Mouse (Mus musculus): ENCODE measurements around the gene Hat1.
"Not testable (repeated sequence)": the region's sequence is repeated elsewhere in the genome, so short reads cannot be mapped to it uniquely, and the experiment has no call there.

The Hat1 gene

DNA sequence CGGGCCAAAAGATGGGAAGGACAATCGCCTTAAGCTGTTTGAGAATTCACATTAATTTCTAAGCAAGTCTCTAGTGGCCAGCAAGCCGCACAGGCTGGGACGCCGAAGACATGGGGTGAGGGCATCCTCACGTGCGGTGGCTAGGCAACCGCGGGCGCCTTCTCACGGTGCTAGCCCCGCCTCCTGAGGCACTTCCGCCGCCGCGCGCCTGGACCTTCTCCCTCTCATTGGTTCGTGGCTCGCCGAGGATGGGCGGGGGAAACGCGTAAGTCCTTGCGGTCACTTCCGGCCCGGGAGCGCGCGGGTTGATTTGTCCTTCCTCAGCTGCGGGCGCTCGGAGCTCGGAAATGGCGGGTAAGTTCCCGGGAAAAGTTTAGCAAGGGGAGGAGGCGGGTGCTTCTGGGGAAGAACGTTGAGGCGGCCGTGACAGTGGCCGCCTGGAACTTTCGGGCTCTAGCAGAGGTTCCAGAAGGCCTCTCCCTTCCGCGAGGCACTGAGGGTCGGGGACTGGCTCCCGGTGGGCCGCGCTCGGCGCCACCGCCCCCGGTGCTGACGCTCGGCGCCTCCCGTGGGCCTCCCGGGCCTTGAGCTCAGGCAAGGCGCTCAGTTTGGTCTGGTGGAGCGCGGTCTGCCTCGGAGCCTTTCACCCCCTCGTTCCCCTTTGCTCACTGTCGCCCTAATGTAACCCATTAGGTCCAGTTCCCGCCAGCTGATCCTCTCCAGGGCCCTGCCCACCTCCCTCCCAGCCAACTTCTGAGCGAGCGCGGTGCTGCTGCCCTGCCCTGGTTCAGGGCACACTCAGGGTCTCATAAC lies at the start of gene Hat1:
Gene Hat1, plus strand, starts transcription at position 8 of the 813 bp plus-strand sequence.
- peak; percentile 97 for DNase-seq (ENCODE audit: low spot score)

DNA sequence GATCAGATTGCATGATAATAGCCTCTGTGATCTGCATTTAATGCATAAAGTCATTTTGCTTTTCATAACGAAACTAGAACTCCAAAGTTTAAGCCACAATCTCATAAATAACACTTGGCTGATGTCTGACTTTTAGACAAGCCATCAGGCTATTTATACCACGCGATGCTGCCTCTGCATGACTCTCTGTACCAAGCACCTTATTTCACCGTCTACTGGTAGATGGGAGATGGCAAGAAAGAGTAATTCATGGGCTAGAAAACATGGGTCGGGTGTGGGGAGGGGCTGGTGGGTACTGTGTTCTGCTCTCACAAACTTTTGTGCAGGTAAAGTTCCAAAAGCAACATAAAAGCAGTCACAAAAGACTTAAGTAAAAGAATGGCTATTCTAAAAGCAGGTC lies 48.6 kb upstream of the Hat1 start:
- DNase-seq (ENCODE audit: low spot score): no peak

DNA sequence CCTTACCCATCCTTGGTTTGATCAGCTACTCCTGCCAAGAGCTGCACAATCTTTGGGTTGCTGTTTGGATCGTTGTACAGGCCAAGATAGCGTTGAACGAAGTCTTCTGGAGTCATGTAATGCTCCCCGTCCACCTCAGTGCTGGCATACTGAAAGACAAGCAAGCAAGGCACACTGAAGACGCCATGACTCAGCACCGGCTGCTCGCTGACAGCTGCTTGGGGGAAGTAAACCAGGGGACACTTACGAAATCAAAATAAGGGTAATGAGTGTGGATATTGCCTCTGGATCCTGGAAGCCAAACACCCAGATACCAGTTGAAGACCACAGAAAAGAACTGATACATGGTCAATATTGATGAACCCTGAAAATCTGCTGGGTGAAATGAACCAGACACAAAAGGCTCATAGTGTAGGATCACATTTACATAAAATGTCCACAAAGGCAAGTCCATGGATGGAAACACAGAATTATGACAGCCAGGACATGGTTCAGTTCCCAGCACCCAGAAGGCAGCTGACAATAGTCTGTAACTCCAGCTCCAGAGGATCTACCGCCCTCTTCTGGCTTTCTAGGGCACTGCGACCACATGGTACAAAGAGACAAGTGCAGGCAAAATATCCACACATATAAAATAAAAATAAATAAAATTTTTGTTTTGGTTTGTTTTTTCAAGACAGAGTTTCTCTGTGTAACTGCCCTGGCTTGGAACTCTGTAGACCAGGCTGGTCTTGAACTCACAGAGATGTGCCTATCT lies 44.7 kb upstream of the Hat1 start:
- no peak for DNase-seq (ENCODE audit: low spot score)

DNA sequence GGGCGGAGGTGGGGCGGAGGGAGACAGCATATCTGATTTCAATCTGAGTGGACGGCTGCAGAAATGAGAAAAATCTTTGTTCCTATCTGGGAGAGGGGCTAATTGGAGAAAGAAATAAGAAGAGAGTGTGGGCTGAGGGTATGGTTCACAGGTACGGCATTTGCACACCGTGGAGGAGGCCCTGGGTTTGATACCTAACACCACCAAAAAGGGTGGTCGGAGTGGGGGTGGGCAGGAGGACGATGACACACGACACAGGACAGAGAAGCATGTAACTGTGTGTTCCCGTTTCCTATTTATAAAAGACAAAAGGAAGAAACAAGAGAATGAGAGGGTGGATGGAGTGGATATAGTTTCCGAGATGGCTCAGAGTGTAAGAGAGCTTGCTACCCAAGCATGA lies 41.6 kb upstream of the Hat1 start:
- DNase-seq (ENCODE audit: low spot score): no peak

DNA sequence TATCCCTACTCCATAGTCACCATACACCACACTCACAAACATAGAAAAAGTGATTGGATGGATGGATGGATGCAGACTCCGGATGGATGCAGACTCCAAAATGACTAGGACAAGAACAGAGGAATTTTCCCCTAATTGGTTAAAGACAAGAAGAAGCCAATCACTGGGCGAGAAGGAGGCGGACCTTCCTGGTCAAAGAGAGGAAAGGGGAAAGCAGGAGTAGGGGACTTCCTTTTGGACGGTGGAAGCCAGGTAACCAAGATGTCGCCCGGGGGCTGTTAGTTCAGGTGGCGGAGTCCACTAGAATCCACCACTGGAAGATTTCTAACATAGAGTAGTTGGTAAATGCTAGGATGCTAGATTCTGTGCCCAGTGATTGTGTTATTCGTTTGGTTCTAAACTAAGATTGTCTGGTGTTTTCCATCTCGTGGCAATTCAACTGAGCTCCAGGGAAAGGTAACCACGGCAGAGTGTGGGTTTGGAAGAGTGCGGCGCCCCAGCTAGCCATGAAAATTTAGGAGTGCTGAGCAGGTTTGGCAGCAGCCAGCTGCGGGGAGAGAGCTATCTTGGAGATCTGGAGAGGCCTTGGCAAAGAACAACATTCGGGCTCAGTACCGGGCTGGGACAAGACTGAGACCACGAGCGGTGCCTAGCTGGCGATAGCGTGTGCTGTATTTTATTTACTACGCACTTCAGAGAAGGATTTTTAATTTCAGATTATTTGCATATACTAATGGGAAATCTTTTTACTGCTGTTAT lies 40.8 kb upstream of the Hat1 start:
- DNase-seq (ENCODE audit: low spot score): no peak

DNA sequence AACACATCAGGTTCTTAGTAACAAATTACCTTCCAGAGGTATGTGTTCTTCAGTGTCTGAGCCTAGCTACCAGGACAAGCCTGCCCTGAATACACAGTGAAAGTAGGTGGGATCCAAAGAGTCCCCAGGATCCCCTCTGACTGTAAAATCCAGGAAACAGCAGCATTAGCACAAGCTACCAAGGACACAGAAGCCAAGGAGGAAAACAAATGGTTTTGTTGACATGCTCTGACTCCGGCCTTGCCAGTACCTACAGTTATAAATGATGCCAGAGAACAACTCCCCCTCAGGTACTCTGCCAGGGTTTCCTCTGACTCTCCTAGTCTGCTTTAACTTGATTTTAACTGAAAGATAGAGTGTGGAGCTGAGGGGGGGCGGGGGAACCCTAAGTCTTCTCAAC lies 39.2 kb upstream of the Hat1 start:
- no peak for DNase-seq (ENCODE audit: low spot score)

DNA sequence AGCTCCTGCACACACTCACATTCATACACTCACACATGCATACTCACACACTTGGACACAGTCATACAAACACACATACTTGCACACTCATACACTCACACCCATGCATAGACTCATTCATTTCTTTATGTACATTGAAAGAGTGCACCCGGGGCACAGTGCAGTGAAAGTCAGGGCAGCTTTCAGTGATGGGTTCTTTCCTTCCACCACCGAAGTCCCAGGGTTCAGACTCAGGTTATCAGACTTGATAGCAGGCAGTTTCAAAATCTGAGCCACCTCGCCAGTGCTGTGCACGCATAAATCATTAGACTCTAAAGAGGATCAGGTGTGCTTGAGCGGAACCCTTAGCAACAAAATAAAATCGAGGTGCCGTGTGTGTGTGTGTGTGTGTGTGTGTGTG lies 38.6 kb upstream of the Hat1 start:
- no peak for DNase-seq (ENCODE audit: low spot score)

DNA sequence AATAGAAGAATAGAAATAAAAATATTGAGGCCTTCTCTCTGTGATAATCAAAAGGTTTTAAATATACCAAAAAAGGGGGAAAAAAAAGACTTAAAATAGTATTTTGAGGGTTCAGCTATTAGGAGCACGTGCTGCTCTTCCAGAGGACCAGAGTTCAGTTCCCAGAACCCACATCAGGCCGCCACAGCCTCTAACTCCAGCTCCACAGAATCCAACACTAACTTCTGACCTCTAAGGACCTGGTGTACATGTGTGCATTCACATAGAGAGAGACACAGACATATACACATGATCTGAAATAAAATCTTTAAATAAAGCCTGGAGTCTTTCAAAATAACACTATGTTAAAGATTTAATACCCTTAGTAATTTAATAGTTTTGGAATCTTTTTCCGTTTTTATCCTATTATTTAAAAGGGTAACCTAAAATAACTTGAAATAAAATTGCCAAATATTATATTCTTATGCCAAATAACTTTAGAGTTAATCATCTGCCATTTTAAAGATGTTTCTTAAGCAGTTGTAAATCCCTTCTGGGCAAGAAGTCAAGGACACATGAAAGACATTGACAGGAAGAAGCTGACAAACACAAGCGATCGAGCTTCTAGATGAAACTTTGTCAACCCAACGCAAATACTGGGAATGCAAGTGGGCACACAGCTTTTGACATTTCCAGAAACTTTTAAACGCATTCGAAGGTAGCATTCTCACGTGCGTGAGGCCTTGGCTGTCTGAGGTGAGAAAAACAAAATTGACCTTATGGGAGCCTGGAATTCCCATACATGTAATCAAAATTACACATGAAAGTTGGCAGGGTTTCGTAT lies 37.6 kb upstream of the Hat1 start:
- DNase-seq (ENCODE audit: low spot score): no peak

DNA sequence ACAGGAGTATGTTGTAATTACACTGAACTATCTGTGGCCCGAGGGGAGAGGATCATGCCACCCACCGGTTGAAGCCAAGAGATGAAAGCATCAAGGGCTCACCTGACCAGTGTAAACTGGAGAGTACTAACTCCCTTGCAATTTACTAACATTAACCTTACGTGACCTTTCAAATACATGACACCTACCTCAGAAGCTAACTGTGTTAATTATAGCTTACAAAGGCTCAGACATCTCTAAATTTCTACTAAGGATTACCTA lies 37.1 kb upstream of the Hat1 start:
- no peak for DNase-seq (ENCODE audit: low spot score)

DNA sequence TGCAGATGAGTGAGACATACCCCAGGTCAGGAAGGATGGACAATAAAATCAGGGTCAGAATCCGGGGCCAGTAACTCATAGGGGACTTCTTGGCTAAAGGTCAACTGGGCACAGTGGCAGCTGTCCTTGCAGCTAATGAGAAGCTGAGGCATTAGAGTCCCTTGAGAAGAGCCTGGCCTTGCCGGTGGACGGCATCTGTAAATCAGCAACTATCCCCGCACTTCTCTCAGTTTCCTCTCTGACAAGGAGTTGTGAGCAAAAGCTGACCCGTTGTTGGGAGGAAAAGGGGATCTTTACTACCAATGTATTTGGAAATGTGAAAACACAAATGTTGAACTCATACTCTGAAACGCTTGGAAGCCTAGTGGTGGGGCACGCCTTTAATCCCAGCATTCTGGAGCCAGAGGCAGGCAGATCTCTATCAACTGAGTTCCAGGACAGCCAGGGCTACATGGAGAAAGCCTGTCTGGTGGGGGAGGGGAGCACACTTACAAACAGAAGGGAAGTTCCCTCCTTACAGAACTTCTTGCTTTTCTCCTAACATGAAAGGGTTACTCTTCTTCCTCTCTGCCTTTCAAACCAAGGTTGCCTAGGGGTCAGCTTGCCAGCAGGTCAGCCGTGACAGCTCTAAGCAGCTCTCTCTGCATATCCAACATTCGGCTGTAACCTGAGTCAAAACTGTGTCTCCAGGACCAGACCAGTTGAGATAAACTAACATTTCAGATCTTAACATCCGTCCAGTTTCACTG lies 35.3 kb upstream of the Hat1 start:
- DNase-seq (ENCODE audit: low spot score): no peak

DNA sequence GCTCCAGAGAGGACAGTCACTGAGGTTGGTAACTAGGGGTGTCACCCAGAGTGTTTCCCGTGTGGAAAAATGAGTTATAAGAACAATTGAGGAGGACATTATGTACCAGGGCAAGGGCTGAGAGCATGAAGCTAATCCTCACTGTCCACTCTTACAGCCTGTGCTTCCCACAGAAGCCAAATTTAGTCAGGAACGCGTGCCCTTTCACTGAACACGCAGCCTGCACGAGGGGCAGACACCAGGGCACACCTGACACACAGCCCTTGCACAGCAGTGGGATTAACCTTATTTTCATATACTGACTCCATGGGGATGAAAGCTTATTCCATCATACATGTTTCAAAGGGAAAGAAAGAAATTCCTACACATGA lies 34.7 kb upstream of the Hat1 start:
- DNase-seq (ENCODE audit: low spot score): no peak

DNA sequence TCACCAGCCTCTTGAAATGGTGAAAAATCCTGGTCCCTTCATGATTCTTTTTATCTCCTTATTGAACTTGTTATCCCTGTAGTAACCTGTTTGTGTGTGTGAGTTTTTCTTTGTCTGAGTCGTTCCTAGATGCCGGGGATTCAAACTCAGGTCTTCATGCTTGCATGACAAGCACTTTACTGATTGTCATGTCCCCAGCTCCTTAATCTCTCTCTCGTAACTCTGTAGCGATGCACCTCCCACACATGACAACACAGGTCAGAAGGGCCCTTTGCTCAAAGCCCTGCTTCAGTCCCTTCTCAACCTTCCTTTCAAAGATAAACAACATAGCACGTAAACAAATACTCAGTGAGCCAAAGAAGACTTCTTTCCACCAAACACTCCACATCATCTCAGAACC lies 30.4 kb upstream of the Hat1 start:
- no peak for DNase-seq (ENCODE audit: low spot score)

DNA sequence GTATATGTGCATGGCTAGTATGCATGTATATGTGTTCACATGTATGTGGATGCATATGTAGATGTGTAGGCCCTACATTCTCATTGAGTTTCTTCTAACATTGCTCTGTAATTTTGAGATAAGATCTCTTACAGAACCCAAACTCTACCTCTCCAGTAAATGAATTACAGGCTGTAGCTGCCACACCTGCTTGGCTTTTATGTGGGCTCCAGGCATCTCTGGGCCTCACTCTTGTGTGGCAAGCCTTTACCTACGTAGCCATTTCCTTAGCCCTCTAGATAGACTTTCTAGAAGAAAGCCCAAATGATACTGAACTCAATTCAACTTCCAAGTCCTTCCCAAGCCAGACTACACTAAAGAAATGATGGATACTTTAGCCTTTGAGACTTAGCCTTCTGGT lies 28.6 kb upstream of the Hat1 start:
- no peak for DNase-seq (ENCODE audit: low spot score)

DNA sequence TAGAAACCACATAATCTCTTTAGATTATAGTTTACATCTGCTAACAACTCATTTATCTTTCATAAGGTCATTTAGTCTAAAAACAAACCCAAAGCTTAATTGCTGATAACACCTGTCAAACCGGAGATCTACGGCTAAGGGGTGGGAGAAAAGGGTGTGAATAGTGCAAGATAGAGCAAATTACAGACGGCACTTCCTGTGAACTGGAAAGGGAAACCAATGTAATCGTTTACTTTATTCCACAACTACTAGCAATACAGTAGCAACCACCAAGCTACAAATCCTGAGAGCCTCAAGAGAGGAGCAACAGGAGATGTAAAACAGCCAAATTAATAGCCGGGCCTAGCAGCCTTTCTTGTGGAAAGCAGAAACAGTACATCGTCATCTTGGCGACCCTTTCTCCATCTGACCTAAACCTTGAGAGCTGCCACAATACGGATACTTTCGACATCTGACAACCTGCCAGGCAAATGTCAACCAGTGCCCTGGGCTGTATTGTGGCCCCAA lies 22.1 kb upstream of the Hat1 start:
- DNase-seq (ENCODE audit: low spot score): no peak

DNA sequence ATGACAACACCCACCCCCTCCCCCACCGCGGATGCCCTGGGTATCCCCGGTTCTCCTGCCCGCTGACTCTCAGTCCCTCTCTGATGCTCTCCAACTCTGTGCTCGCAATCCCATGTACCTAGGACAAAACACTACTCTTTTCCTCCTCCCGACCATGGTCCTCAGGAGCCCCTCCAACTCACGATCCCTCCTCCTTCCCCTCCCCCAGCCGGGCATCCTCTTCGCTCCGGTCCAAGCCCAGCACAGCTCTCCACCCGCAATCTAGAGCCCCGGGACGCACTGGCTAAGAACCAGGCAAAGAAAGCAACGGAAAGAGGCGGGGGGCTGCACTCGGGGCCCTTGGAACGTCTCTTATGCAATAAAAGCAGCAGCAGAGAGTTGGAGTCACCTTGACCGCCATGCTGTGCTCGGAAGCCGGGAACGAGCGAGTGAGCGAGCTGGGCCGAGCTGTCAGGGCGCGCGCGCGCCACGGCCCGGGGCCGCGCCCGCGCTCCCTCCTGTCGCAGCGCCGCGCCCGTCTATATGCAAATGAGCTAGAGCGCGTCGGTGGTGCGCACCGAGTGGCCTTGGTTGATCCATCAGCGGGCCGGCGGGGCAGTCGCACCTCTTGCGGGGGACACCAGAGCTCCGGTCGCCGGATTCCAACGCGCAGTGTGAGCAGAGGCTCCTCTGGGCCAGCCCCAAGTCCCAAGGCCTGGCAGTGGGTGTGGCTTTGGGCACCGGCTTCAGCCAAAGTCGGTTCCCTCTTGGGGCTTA lies 21.5 kb upstream of the Hat1 start, which contains the start of gene Slc25a12:
Gene Slc25a12, minus strand, starts transcription at position 625 of the 756 bp plus-strand sequence.
- DNase-seq (ENCODE audit: low spot score): peak; percentile 73

DNA sequence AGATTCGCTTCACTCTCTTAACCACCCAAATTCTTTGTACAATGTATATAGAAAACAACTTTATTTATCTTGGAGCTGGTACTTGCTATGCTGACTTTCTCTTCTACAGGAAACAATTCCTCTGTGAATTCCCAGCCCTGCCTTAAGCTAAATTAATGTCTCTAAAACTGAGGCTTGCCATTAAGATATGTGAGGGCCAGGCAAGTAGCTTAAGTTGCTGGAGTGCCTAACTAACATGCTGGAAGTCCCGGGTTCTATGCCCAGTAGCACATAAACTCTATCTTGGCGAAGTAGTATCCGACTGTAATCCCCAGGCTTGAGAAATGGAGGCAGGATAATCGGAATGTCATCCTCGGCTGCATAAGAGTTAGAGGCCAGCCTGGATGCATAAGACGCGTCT lies 20.7 kb upstream of the Hat1 start:
- DNase-seq (ENCODE audit: low spot score): no peak

DNA sequence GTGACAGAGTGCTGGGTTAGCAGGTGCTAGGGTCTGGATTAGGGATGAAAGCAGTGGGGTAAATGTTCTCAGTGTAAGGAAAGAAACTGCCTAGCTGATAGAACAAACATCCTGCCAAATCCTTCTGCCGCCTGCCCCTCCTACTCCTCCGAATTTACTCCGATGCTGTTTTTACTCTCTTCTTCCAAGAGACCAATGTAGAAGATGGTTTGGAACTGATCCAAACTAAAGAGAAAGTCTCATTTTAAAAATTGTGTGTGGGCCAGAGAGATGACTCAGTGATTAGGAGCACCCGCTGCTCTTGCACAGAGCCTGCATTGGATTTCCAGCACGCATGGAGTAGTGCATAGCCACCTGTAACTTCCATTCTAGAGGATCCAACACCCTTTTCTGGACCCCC lies 17.0 kb upstream of the Hat1 start:
- DNase-seq (ENCODE audit: low spot score): no peak

DNA sequence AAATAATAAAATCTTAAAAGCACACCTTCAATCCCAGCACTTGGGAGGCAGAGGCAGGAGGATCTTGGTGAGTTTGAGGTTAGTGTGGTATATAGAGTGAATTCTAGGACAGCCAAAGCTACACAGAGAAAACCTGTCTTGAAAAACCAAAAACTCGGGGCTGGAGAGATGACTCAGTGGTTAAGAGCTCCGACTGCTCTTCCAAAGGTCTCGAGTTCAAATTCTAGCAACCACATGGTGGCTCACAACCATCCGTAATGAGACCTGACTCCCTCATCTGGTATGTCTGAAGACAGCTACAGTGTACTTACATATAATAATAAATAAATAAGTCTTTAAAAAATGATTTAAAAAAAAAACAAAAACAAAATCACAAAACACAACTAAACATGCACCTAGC lies 16.5 kb upstream of the Hat1 start:
- DNase-seq (ENCODE audit: low spot score): not testable (repeated sequence)

DNA sequence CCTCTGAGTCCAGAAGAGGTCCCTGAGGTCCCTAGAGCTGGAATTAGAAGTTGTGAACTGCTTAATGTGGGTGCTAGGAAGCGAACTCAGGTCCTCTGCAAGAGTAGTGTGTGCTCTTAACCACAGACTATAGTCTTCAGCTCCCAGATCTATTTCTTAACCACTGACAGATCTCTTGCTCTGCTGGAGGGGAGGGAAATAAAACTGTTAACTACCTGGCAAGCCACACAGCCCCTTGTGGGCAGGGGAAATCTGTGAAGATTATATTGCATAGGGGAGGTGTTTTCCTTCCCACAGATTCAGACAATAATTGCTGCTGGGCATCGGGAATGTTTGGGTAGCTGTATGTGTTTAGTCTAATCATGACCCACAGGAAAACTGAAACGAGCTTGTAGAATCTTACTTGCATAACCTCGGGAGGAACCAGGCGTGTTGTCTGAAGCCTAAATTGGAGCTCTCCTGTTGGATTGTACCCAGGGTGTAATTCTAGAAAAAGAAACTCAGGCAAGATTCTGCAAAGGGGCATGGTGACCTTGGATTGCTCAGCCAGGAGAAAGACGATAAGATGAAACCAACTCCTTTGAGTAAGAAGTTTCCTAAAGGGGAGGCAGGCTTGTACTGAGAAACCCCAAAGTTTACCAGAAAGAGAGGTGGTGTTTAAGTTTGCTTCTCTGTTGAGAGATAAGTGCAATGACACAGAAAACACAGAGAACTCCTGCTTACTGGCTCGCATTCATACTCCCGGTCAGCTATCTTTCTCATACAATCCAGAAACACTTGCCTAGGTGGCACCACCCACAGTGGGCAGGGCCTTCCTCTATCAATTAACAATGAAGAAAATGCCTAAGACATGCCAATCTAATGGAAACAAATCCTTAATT lies 14.2 kb upstream of the Hat1 start:
- DNase-seq (ENCODE audit: low spot score): no peak
